Mouse (Mus musculus): ENCODE measurements around the gene Ap3s2.

- TF ChIP-seq POLR2A (IDR thresholded peaks at IDR 0.05; ENCODE audit: control insufficient read depth in 1 of 2, insufficient read depth in 1 of 2, low read depth in 1 of 2, low read length in 2 of 2, poor library complexity in 1 of 2) (no peak), MAX (IDR thresholded peaks at IDR 0.05; ENCODE audit: low read length) (no peak), TCF12 (IDR thresholded peaks at IDR 0.05; ENCODE audit: low read depth, low read length) (no peak), SIN3A (IDR thresholded peaks at IDR 0.05; ENCODE audit: low read length) (no peak), CTCF (IDR thresholded peaks at IDR 0.05 in 2 of 3, conservative IDR thresholded peaks at IDR 0.05 in 1 of 3; ENCODE audit: control insufficient read depth in 1 of 3, insufficient read depth in 1 of 3, low read depth in 2 of 3, low read length in 3 of 3, poor library complexity in 1 of 3, severe bottlenecking in 1 of 3) (peak; percentile 11 to 42 (median 33); a peak in 3 of 6 replicates), RAD21 (IDR thresholded peaks at IDR 0.05; ENCODE audit: low read depth, low read length) (peak; percentile 20), ZC3H11A (IDR thresholded peaks at IDR 0.05; ENCODE audit: low read depth, low read length) (no peak), EP300 (IDR thresholded peaks at IDR 0.05; ENCODE audit: low read depth in 1 of 2, low read length in 2 of 2) (no peak), MAFK (IDR thresholded peaks at IDR 0.05; ENCODE audit: borderline replicate concordance, low read depth, low read length) (no peak), GABPA (IDR thresholded peaks at IDR 0.05; ENCODE audit: low read depth, low read length) (no peak), GATA1 (IDR thresholded peaks at IDR 0.05; ENCODE audit: low read depth, low read length) (no peak), MEF2A (IDR thresholded peaks at IDR 0.05; ENCODE audit: extremely low read depth, insufficient replicate concordance, low read depth, low read length, poor library complexity, severe bottlenecking) (no peak)
These were observed 30.6 kb upstream of the Ap3s2 start for GRCm38 (mm10) chr7:79951038-79951437.

Data from MEL (cell line).